Mouse (Mus musculus) hindbrain, embryonic 13.5 days (tissue): ENCODE data around the gene Cmya5. TPM values are rescaled to one million over a fixed set of nuclear protein-coding genes. Genes with fewer than 3 reads are reported as not detected.
"Not testable (repeated sequence)": the region's sequence is repeated elsewhere in the genome, so short reads cannot be mapped to it uniquely, and the experiment has no call there.

Experiments
- ATAC-seq: fragments of 200-750 bp; cut with Nextera tagmentation; 2 replicates; pipeline ENCODE4 v1.8.0; 2017; ENCODE audit warnings: moderate TSS enrichment; ENCODE audit not compliant: low FRiP score
- H3K27ac ChIP-seq: fragments of 300-500 bp; sonication (generic); 2 replicates; pipeline ENCODE4 v1.5.1; 2015; ENCODE audit warnings: inconsistent platforms, mild to moderate bottlenecking, moderate library complexity
- H3K27me3 ChIP-seq: fragments of 300-500 bp; sonication (generic); 2 replicates; pipeline ENCODE4 v1.6.1; 2015; ENCODE audit warnings: mild to moderate bottlenecking, inconsistent platforms
- H3K36me3 ChIP-seq: fragments of 300-500 bp; sonication (generic); 2 replicates; pipeline ENCODE4 v1.6.1; 2015; ENCODE audit warnings: mild to moderate bottlenecking, inconsistent platforms
- H3K4me1 ChIP-seq: fragments of 300-500 bp; sonication (generic); replicated peaks from 2 replicates; pipeline ENCODE4 v1.6.1; 2015; ENCODE audit warnings: inconsistent platforms
- H3K4me2 ChIP-seq: fragments of 300-500 bp; sonication (generic); 2 replicates; pipeline ENCODE4 v1.6.1; 2015; ENCODE audit warnings: inconsistent platforms, mild to moderate bottlenecking, moderate library complexity
- H3K4me3 ChIP-seq: fragments of 300-500 bp; sonication (generic); 2 replicates; pipeline ENCODE4 v1.5.1; 2015; ENCODE audit warnings: mild to moderate bottlenecking, inconsistent platforms
- H3K9ac ChIP-seq: fragments of 300-500 bp; sonication (generic); 2 replicates; pipeline ENCODE4 v1.6.1; 2015; ENCODE audit warnings: mild to moderate bottlenecking, inconsistent platforms
- H3K9me3 ChIP-seq: fragments of 300-500 bp; sonication (generic); 2 replicates; pipeline ENCODE4 v1.6.1; 2016; ENCODE audit warnings: inconsistent platforms
- WGBS: fragments of 180-500 bp; shearing (Covaris S2); methylation state at CpG from one replicate; pipeline ENCODE4 v1.1.7; 2015; 5-methylcytosine and 5-hydroxymethylcytosine counted together
- polyA plus RNA-seq: library from polyadenylated mRNA; unstranded; fragments of >200 nt; fragmentation: Nextera tagmentation; extraction: Ambion mirVana; gene quantifications from 2 replicates; pipeline ENCODE4 v1.2.1, GENCODE M21; 2015

Gene Cmya5
- polyA plus RNA-seq, result 0.09 and 0.16 TPM in 2 replicates

GRCm38 (mm10) chr13:93144336-93145167 is at the start of gene Cmya5:
Gene Cmya5, minus strand, starts transcription at chr13:93144724.
- peak within 1 kb of the TSS; percentile 93 for H3K4me2 ChIP-seq
- H3K9me3 ChIP-seq, result no peaks in the 10 kb centered on the region
- peak; percentile 92 for ATAC-seq
- no peaks in the 10 kb centered on the region for H3K27me3 ChIP-seq
- WGBS, result under 1% methylated on average over 43 of the region's 45 CpGs
- peaks cover 14% of the 10 kb centered on the region; the same call in 1 of the 2 replicates for H3K36me3 ChIP-seq
- peak within 1 kb of the TSS; percentile 48 for H3K4me3 ChIP-seq
- peaks cover 16% of the 10 kb centered on the region for H3K4me1 ChIP-seq
- peak within 1 kb of the TSS; percentile 35; the same call in 1 of the 2 replicates for H3K27ac ChIP-seq
- peak within 1 kb of the TSS; percentile 69 for H3K9ac ChIP-seq

- H3K27me3 ChIP-seq, result no peaks in the 10 kb centered on the region
These were observed 48.1 kb upstream of the Cmya5 start for GRCm38 (mm10) chr13:93192646-93193026.

GRCm38 (mm10) chr13:93191831-93192645 is 47.5 kb upstream of the Cmya5 start, which contains the start of gene Tent2:
Gene Tent2, minus strand, starts transcription at chr13:93192385.
- no peaks in the 10 kb centered on the region for H3K27me3 ChIP-seq

More at GRCm38 (mm10) chr13:93192646-93193026, 48.1 kb upstream of the Cmya5 start:
- H3K9ac ChIP-seq, result peak overlapping the region; percentile 75
- WGBS, result 56% methylated on average over 5 of the region's 5 CpGs
- H3K36me3 ChIP-seq, result no peaks in the 10 kb centered on the region
- H3K4me2 ChIP-seq, result peak overlapping the region; percentile 77
- peak overlapping the region; percentile 98 for H3K4me3 ChIP-seq
- no peaks in the 10 kb centered on the region for H3K9me3 ChIP-seq
- peaks cover 19% of the 10 kb centered on the region for H3K4me1 ChIP-seq
- no peak for ATAC-seq
- peak overlapping the region; percentile 95 for H3K27ac ChIP-seq

GRCm38 (mm10) chr13:93189416-93189815 is 44.9 kb upstream of the Cmya5 start:
- Histone ChIP-seq H3K9ac (no peak overlapping the region), H3K9me3 (no peaks in the 10 kb centered on the region), H3K36me3 (peaks cover 3% of the 10 kb centered on the region; the same call in 1 of the 2 replicates), H3K4me1 (peaks cover 19% of the 10 kb centered on the region), H3K27me3 (no peaks in the 10 kb centered on the region), H3K4me3 (no peak overlapping the region), H3K4me2 (no peak overlapping the region), H3K27ac (no peak overlapping the region)
- WGBS, result 88% methylated on average over 2 of the region's 2 CpGs
- ATAC-seq, result no peak

More at GRCm38 (mm10) chr13:93191831-93192645, 47.5 kb upstream of the Cmya5 start, which contains the start of gene Tent2:
- peak; percentile 99 for ATAC-seq
- H3K4me3 ChIP-seq, result peak within 1 kb of the TSS; percentile 98
- peak within 1 kb of the TSS; percentile 99 for H3K9ac ChIP-seq
- peaks cover 19% of the 10 kb centered on the region for H3K4me1 ChIP-seq
- H3K27ac ChIP-seq, result peak within 1 kb of the TSS; percentile 95
- peak within 1 kb of the TSS; percentile 77 for H3K4me2 ChIP-seq
- H3K9me3 ChIP-seq, result no peaks in the 10 kb centered on the region
- WGBS, result under 1% methylated on average over 71 of the region's 72 CpGs
- H3K36me3 ChIP-seq, result no peaks in the 10 kb centered on the region

GRCm38 (mm10) chr13:93188738-93189137 is 44.2 kb upstream of the Cmya5 start:
- H3K27ac ChIP-seq, result no peak overlapping the region
- 95% methylated on average over 3 of the region's 3 CpGs for WGBS
- H3K9me3 ChIP-seq, result no peaks in the 10 kb centered on the region
- H3K4me2 ChIP-seq, result no peak overlapping the region
- peaks cover 5% of the 10 kb centered on the region; the same call in 1 of the 2 replicates for H3K36me3 ChIP-seq
- peaks cover 19% of the 10 kb centered on the region for H3K4me1 ChIP-seq
- no peak for ATAC-seq
- no peak overlapping the region for H3K4me3 ChIP-seq
- no peak overlapping the region for H3K9ac ChIP-seq
- H3K27me3 ChIP-seq, result no peaks in the 10 kb centered on the region

- peaks cover 19% of the 10 kb centered on the region for H3K4me1 ChIP-seq
- not testable (repeated sequence) for H3K4me3 ChIP-seq, H3K9ac ChIP-seq, H3K4me2 ChIP-seq, H3K27ac ChIP-seq, ATAC-seq, H3K27me3 ChIP-seq, H3K9me3 ChIP-seq
- peaks cover 13% of the 10 kb centered on the region for H3K36me3 ChIP-seq
- WGBS, result 96% methylated on average over 5 of the region's 5 CpGs
These were observed 43.3 kb upstream of the Cmya5 start for GRCm38 (mm10) chr13:93187792-93188191.

- Histone ChIP-seq H3K9ac (no peak overlapping the region), H3K4me3 (no peak overlapping the region), H3K4me1 (no peaks in the 10 kb centered on the region), H3K4me2 (no peak overlapping the region), H3K36me3 (peaks cover 29% of the 10 kb centered on the region), H3K27me3 (no peaks in the 10 kb centered on the region), H3K9me3 (no peaks in the 10 kb centered on the region), H3K27ac (no peak overlapping the region)
- no peak for ATAC-seq
- 98% methylated on average over 1 of the region's 1 CpGs for WGBS
These were observed 35.8 kb upstream of the Cmya5 start for GRCm38 (mm10) chr13:93180351-93180750.

GRCm38 (mm10) chr13:93179522-93179921 is 35.0 kb upstream of the Cmya5 start:
- Histone ChIP-seq H3K4me2 (no peak overlapping the region), H3K4me3 (no peak overlapping the region), H3K9me3 (no peaks in the 10 kb centered on the region), H3K9ac (no peak overlapping the region), H3K27ac (no peak overlapping the region), H3K4me1 (no peaks in the 10 kb centered on the region), H3K36me3 (peaks cover 26% of the 10 kb centered on the region), H3K27me3 (no peaks in the 10 kb centered on the region)
- ATAC-seq, result no peak
- 97% methylated on average over 2 of the region's 2 CpGs for WGBS

GRCm38 (mm10) chr13:93177571-93177970 is 33.0 kb upstream of the Cmya5 start:
- Histone ChIP-seq H3K27me3 (no peaks in the 10 kb centered on the region), H3K4me1 (no peaks in the 10 kb centered on the region), H3K9me3 (no peaks in the 10 kb centered on the region), H3K4me2 (no peak overlapping the region), H3K4me3 (no peak overlapping the region), H3K9ac (no peak overlapping the region), H3K27ac (no peak overlapping the region), H3K36me3 (peaks cover 26% of the 10 kb centered on the region)
- ATAC-seq, result no peak

- H3K27ac ChIP-seq, result no peak overlapping the region
- H3K9me3 ChIP-seq, result no peaks in the 10 kb centered on the region
- no peak overlapping the region for H3K9ac ChIP-seq
- no peak for ATAC-seq
- no peak overlapping the region for H3K4me2 ChIP-seq
- no peak overlapping the region for H3K4me3 ChIP-seq
- 96% methylated on average over 4 of the region's 4 CpGs for WGBS
- H3K36me3 ChIP-seq, result peaks cover 37% of the 10 kb centered on the region
- H3K4me1 ChIP-seq, result no peaks in the 10 kb centered on the region
- H3K27me3 ChIP-seq, result no peaks in the 10 kb centered on the region
These were observed 18.8 kb upstream of the Cmya5 start for GRCm38 (mm10) chr13:93163303-93163702.

GRCm38 (mm10) chr13:93162456-93162855 is 17.9 kb upstream of the Cmya5 start:
- no peak overlapping the region for H3K4me2 ChIP-seq
- no peak for ATAC-seq

GRCm38 (mm10) chr13:93158261-93158660 is 13.7 kb upstream of the Cmya5 start:
- no peaks in the 10 kb centered on the region for H3K4me1 ChIP-seq
- peaks cover 25% of the 10 kb centered on the region for H3K36me3 ChIP-seq

More at GRCm38 (mm10) chr13:93162456-93162855, 17.9 kb upstream of the Cmya5 start:
- Histone ChIP-seq H3K9ac (no peak overlapping the region), H3K27me3 (no peaks in the 10 kb centered on the region), H3K36me3 (peaks cover 37% of the 10 kb centered on the region), H3K4me3 (no peak overlapping the region), H3K9me3 (no peaks in the 10 kb centered on the region), H3K27ac (no peak overlapping the region), H3K4me1 (no peaks in the 10 kb centered on the region)

More at GRCm38 (mm10) chr13:93158261-93158660, 13.7 kb upstream of the Cmya5 start:
- no peak overlapping the region for H3K4me3 ChIP-seq
- no peaks in the 10 kb centered on the region for H3K9me3 ChIP-seq
- H3K9ac ChIP-seq, result no peak overlapping the region
- no peak overlapping the region for H3K4me2 ChIP-seq
- ATAC-seq, result no peak
- H3K27ac ChIP-seq, result no peak overlapping the region
- no peaks in the 10 kb centered on the region for H3K27me3 ChIP-seq
- WGBS, result 98% methylated on average over 6 of the region's 6 CpGs
